ENCODE assay signal across 23 mouse cellular contexts in the genomic region with DNA sequence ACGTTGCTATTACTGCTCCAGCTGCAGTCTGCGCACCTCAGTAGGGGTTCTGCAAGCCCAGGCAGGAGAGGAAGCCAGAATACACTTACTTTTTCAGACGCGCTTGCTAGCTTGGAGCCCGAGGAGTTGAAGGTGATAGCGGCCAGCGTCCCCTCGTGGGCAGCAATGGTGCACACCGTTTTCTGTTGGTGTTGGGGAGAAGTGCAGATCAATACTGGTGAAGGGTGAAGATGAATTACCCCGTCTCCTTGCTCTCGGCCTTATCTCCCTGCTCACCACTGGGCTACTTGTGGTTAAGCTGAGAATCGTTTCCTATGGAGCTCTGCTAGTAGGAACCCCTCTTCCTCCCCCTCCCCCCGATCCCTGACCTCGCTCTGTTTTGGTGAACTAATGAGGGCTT. TPM values are rescaled to one million over a fixed set of nuclear protein-coding genes. Genes with fewer than 3 reads are reported as not detected.
A peak's percentile ranks its signal among the peaks of the same experiment; 100 is the strongest.
DNase-seq lines count a peak whose midpoint lies in the region; ATAC-seq lines count a peak whose summit lies in the region.
"Had no signal": no experiment of that assay in that cellular context is flagged by ENCODE, and none has a peak within 500 bp of the region (broad histone marks: within the 10 kb centered on the region; RNA-seq: fewer than 3 reads in every experiment).

No protein-coding gene starts in this region.

- peak overlapping the region; percentile 15; the same call in 1 of the 2 replicates for H3K27ac ChIP-seq in liver, embryonic 16.5 days (ENCODE audit: low read length)
- H3K27ac ChIP-seq: embryonic facial prominence, embryonic 12.5 days; heart, adult 2 months; heart, embryonic 15.5 days; kidney, embryonic 15.5 days; limb, embryonic 12.5 days had no signal

- peak; percentile 7 for DNase-seq in embryo, embryonic 10 days (ENCODE audit: low spot score)
- no peak for DNase-seq in embryo, embryonic 9.5 days (ENCODE audit: extremely low spot score)
- DNase-seq in 416B (ENCODE audit: low read depth): peak; percentile 44
- no peak for DNase-seq in kidney, adult 11 months
- DNase-seq in adrenal gland, postnatal 25 days: no peak
- DNase-seq in adrenal gland, adult 2 months: no peak
- DNase-seq: adrenal gland, adult 8-10 months; cerebellum, adult 18-20 months; gastrocnemius, postnatal 25 days; heart, adult 2 months; lung, embryonic 14.5 days; lung, postnatal 36 days; retina, postnatal 1 day; right cerebral cortex, postnatal 4 days; thymus, postnatal 36 days had no signal

- peak; percentile 36 for ATAC-seq in erythroblast, adult 5-6 weeks (replicated peaks; ENCODE audit: low FRiP score, poor library complexity, severe bottlenecking)
- no peak for ATAC-seq in liver, embryonic 16.5 days (ENCODE audit: low read depth)
- ATAC-seq: inflammation-experienced regulatory T-cells, adult 6 months had no signal

- H3K9ac ChIP-seq in liver, embryonic 16.5 days (ENCODE audit: low read depth, low read length): no peak overlapping the region
- H3K9ac ChIP-seq: embryonic facial prominence, embryonic 12.5 days; heart, embryonic 15.5 days; kidney, embryonic 15.5 days; limb, embryonic 12.5 days; lung, embryonic 14.5 days had no signal

- no peaks in the 10 kb centered on the region for H3K9me3 ChIP-seq in liver, embryonic 16.5 days (replicated peaks; ENCODE audit: control insufficient read depth, low read length)
- H3K9me3 ChIP-seq: embryonic facial prominence, embryonic 12.5 days; heart, embryonic 15.5 days; kidney, embryonic 15.5 days; limb, embryonic 12.5 days had no signal

- no peak overlapping the region for H3K4me2 ChIP-seq in liver, embryonic 16.5 days (ENCODE audit: low read depth, low read length)
- H3K4me2 ChIP-seq: embryonic facial prominence, embryonic 12.5 days; heart, embryonic 15.5 days; kidney, embryonic 15.5 days; limb, embryonic 12.5 days; lung, embryonic 14.5 days; midbrain, embryonic 11.5 days had no signal

- H3K4me1 ChIP-seq in liver, embryonic 16.5 days (ENCODE audit: control insufficient read depth, low read depth, low read length): peaks cover 33% of the 10 kb centered on the region

- H3K36me3 ChIP-seq in liver, embryonic 16.5 days (ENCODE audit: control insufficient read depth, insufficient read depth): peaks cover 30% of the 10 kb centered on the region

- no peak overlapping the region for H3K4me3 ChIP-seq in liver, embryonic 16.5 days (ENCODE audit: low read depth, low read length)
- H3K4me3 ChIP-seq: embryonic facial prominence, embryonic 12.5 days; heart, adult 2 months; heart, embryonic 15.5 days; kidney, embryonic 15.5 days; limb, embryonic 12.5 days had no signal

- WGBS in liver, embryonic 16.5 days (ENCODE audit: insufficient replicate concordance): 31% methylated on average over 14 of the region's 14 CpGs

- H3K27me3 ChIP-seq in liver, embryonic 16.5 days (ENCODE audit: control insufficient read depth, insufficient read depth, low read depth, low read length): no peaks in the 10 kb centered on the region
- H3K27me3 ChIP-seq: embryonic facial prominence, embryonic 12.5 days; heart, embryonic 15.5 days; kidney, embryonic 15.5 days; limb, embryonic 12.5 days had no signal

RNA-seq across cellular contexts. Expression of gene Wipi1, which starts 27.8 kb away (rescaled TPM):
- 20.1 and 24.0 TPM in 2 replicates for total RNA-seq in erythroblast, adult 5-6 weeks (2015; ENCODE audit: low replicate concordance)
- 21.0 and 25.6 TPM in 2 replicates for total RNA-seq in erythroblast, adult 5-6 weeks (2017; ENCODE audit: low replicate concordance)
- 23.6 and 24.0 TPM in 2 replicates for polyA plus RNA-seq in liver, embryonic 16.5 days (2015; fragmentation: Nextera tagmentation; extraction: Ambion mirVana)
- total RNA-seq in adrenal gland, postnatal 25 days (2021): 42.7 and 65.8 TPM in 2 replicates
- 10 to 100 TPM; 35.4 to 38.6 TPM for total RNA-seq in adrenal gland, adult 2 months (2021)
- 14.8 and 22.1 TPM in 2 replicates for polyA plus RNA-seq in adrenal gland, adult 2 months (2012; rRNA removed)

Comparison
In these comparisons a context has a peak if more than half of its experiments do, and no peak if none do; other contexts are left out.
1. DNase-seq: peak in embryo, embryonic 10 days (single experiment) and 416B (single experiment); none in embryo, embryonic 9.5 days (single experiment), kidney, adult 11 months (single experiment), adrenal gland, postnatal 25 days (single experiment) and adrenal gland, adult 2 months (single experiment).